Mouse (Mus musculus) forebrain, embryonic 11.5 days (tissue): ENCODE results near the gene Itga4. TPM values are rescaled to one million over a fixed set of nuclear protein-coding genes. Genes with fewer than 3 reads are reported as not detected.

Experiments used
- ATAC-seq: fragments of 200-750 bp; cut with Nextera tagmentation; replicated peaks from 2 replicates; pipeline ENCODE4 v1.8.0; 2017; ENCODE audit warnings: moderate TSS enrichment; ENCODE audit not compliant: low FRiP score
- DNase-seq: peaks from one replicate; pipeline ENCODE4 v3.0.0-alpha.2; 2017; ENCODE audit warnings: low spot score
- H3K27ac ChIP-seq: fragments of 300-500 bp; sonication (generic); 2 replicates; pipeline ENCODE4 v1.5.1; 2014; ENCODE audit warnings: low read depth, low read length
- H3K27me3 ChIP-seq: fragments of 300-500 bp; sonication (generic); 2 replicates; pipeline ENCODE4 v1.6.1; 2014; ENCODE audit warnings: mild to moderate bottlenecking, low read length, mixed read lengths; ENCODE audit not compliant: control insufficient read depth, insufficient read depth
- H3K36me3 ChIP-seq: fragments of 300-500 bp; sonication (generic); 2 replicates; pipeline ENCODE4 v1.6.1; 2014; ENCODE audit warnings: mild to moderate bottlenecking, low read length, moderate library complexity, mixed read lengths; ENCODE audit not compliant: control insufficient read depth, insufficient read depth
- H3K4me1 ChIP-seq: fragments of 300-500 bp; sonication (generic); replicated peaks from 2 replicates; pipeline ENCODE4 v1.6.1; 2014; ENCODE audit warnings: low read length, mixed read lengths; ENCODE audit not compliant: control insufficient read depth, insufficient read depth
- H3K4me2 ChIP-seq: fragments of 300-500 bp; sonication (generic); 2 replicates; pipeline ENCODE4 v1.6.1; 2014; ENCODE audit warnings: low read depth, mild to moderate bottlenecking, low read length, moderate library complexity, mixed read lengths; ENCODE audit not compliant: severe bottlenecking
- H3K4me3 ChIP-seq: fragments of 300-500 bp; sonication (generic); 2 replicates; pipeline ENCODE4 v1.5.1; 2014; ENCODE audit warnings: low read depth, low read length
- H3K9ac ChIP-seq: fragments of 300-500 bp; sonication (generic); 2 replicates; pipeline ENCODE4 v1.6.1; 2014; ENCODE audit warnings: low read length
- H3K9me3 ChIP-seq: fragments of 300-500 bp; sonication (generic); 2 replicates; pipeline ENCODE4 v1.6.1; 2016; ENCODE audit warnings: low read length, mixed read lengths; ENCODE audit not compliant: control insufficient read depth
- WGBS: fragments of 180-500 bp; shearing (Covaris S2); extraction: QIAGEN DNeasy Blood & Tissue Kit; methylation state at CpG from one replicate; pipeline ENCODE4 v1.1.7; 2014; 5-methylcytosine and 5-hydroxymethylcytosine counted together
- polyA plus RNA-seq: library from polyadenylated mRNA; unstranded; fragments of >200 nt; fragmentation: Nextera tagmentation; extraction: Ambion mirVana; gene quantifications from 2 replicates; pipeline ENCODE4 v1.2.1, GENCODE M21; 2014

The Itga4 gene
- polyA plus RNA-seq, 1 experiment from 2014 or later = 8.8 TPM

GRCm38 (mm10) chr2:79237216-79237615 is 18.0 kb upstream of the Itga4 start:
- no peak overlapping the region for H3K27ac ChIP-seq
- WGBS = 79% methylated on average over 6 of the region's 6 CpGs
- DNase-seq = no peak

GRCm38 (mm10) chr2:79244276-79244675 is 10.9 kb upstream of the Itga4 start:
- no peaks in the 10 kb centered on the region for H3K36me3 ChIP-seq
- no peaks in the 10 kb centered on the region for H3K27me3 ChIP-seq
- no peak overlapping the region for H3K9ac ChIP-seq
- no peak overlapping the region for H3K4me3 ChIP-seq
- ATAC-seq = no peak
- no peaks in the 10 kb centered on the region; the same call in 1 of the 2 replicates for H3K4me1 ChIP-seq
- no peaks in the 10 kb centered on the region for H3K9me3 ChIP-seq
- no peak overlapping the region for H3K4me2 ChIP-seq
- no peak for DNase-seq
- WGBS = 87% methylated on average over 5 of the region's 5 CpGs
- no peak overlapping the region for H3K27ac ChIP-seq

More at GRCm38 (mm10) chr2:79237216-79237615, 18.0 kb upstream of the Itga4 start:
- H3K4me3 ChIP-seq = no peak overlapping the region
- no peak for ATAC-seq
- no peak overlapping the region for H3K9ac ChIP-seq
- H3K9me3 ChIP-seq = no peaks in the 10 kb centered on the region
- no peak overlapping the region for H3K4me2 ChIP-seq
- H3K36me3 ChIP-seq = no peaks in the 10 kb centered on the region
- no peaks in the 10 kb centered on the region; the same call in 1 of the 2 replicates for H3K4me1 ChIP-seq
- no peaks in the 10 kb centered on the region for H3K27me3 ChIP-seq

GRCm38 (mm10) chr2:79244743-79245142 is 10.5 kb upstream of the Itga4 start:
- ATAC-seq = no peak
- no peaks in the 10 kb centered on the region for H3K9me3 ChIP-seq
- H3K4me1 ChIP-seq = no peaks in the 10 kb centered on the region; the same call in 1 of the 2 replicates
- H3K27me3 ChIP-seq = no peaks in the 10 kb centered on the region
- H3K4me2 ChIP-seq = no peak overlapping the region
- H3K4me3 ChIP-seq = no peak overlapping the region
- no peak for DNase-seq
- H3K9ac ChIP-seq = no peak overlapping the region
- 95% methylated on average over 1 of the region's 1 CpGs for WGBS
- H3K27ac ChIP-seq = no peak overlapping the region
- H3K36me3 ChIP-seq = no peaks in the 10 kb centered on the region

- DNase-seq = no peak
- Histone ChIP-seq H3K4me1 (no peaks in the 10 kb centered on the region), H3K9me3 (no peaks in the 10 kb centered on the region), H3K36me3 (no peaks in the 10 kb centered on the region), H3K27ac (no peak overlapping the region), H3K4me2 (no peak overlapping the region), H3K9ac (no peak overlapping the region), H3K4me3 (no peak overlapping the region), H3K27me3 (no peaks in the 10 kb centered on the region)
- 79% methylated on average over 5 of the region's 5 CpGs for WGBS
- no peak for ATAC-seq
Observed at GRCm38 (mm10) chr2:79248283-79248682, 6.9 kb upstream of the Itga4 start.

- 26% methylated on average over 1 of the region's 1 CpGs for WGBS
Observed at GRCm38 (mm10) chr2:79250510-79250909, 4.7 kb upstream of the Itga4 start.

GRCm38 (mm10) chr2:79253754-79254197 is 1.4 kb upstream of the Itga4 start:
- H3K9ac ChIP-seq = no peak overlapping the region
- no peak overlapping the region for H3K27ac ChIP-seq
- no peak for ATAC-seq
- no peaks in the 10 kb centered on the region for H3K27me3 ChIP-seq
- H3K4me1 ChIP-seq = no peaks in the 10 kb centered on the region
- no peak for DNase-seq
- H3K4me3 ChIP-seq = no peak overlapping the region
- no peak overlapping the region for H3K4me2 ChIP-seq
- no peaks in the 10 kb centered on the region for H3K9me3 ChIP-seq
- H3K36me3 ChIP-seq = no peaks in the 10 kb centered on the region
- 62% methylated on average over 8 of the region's 8 CpGs for WGBS

More at GRCm38 (mm10) chr2:79250510-79250909, 4.7 kb upstream of the Itga4 start:
- H3K27me3 ChIP-seq = no peaks in the 10 kb centered on the region
- no peaks in the 10 kb centered on the region for H3K36me3 ChIP-seq
- no peak overlapping the region for H3K4me3 ChIP-seq
- ATAC-seq (no peak), DNase-seq (no peak)
- H3K4me2 ChIP-seq = no peak overlapping the region
- no peak overlapping the region for H3K9ac ChIP-seq
- H3K9me3 ChIP-seq = no peaks in the 10 kb centered on the region
- no peak overlapping the region for H3K27ac ChIP-seq
- H3K4me1 ChIP-seq = no peaks in the 10 kb centered on the region

- DNase-seq (no peak), ATAC-seq (no peak)
- Histone ChIP-seq H3K36me3 (no peaks in the 10 kb centered on the region), H3K27ac (no peak overlapping the region), H3K4me3 (peak overlapping the region; percentile 48; the same call in 1 of the 2 replicates), H3K4me2 (peak overlapping the region; percentile 94), H3K4me1 (no peaks in the 10 kb centered on the region), H3K27me3 (no peaks in the 10 kb centered on the region), H3K9me3 (no peaks in the 10 kb centered on the region), H3K9ac (no peak overlapping the region)
- 48% methylated on average over 3 of the region's 3 CpGs for WGBS
Observed at GRCm38 (mm10) chr2:79254588-79255191, 536 bp upstream of the Itga4 start.

- WGBS = 12% methylated on average over 7 of the region's 7 CpGs
Observed at GRCm38 (mm10) chr2:79256001-79256339, 744 bp downstream of the Itga4 start.

GRCm38 (mm10) chr2:79256376-79256775 is 1.1 kb downstream of the Itga4 start:
- Histone ChIP-seq H3K36me3 (no peaks in the 10 kb centered on the region), H3K27me3 (no peaks in the 10 kb centered on the region), H3K9ac (no peak overlapping the region), H3K9me3 (no peaks in the 10 kb centered on the region), H3K4me3 (no peak overlapping the region; the same call in 1 of the 2 replicates), H3K4me2 (peak overlapping the region; percentile 94; the same call in 1 of the 2 replicates), H3K4me1 (no peaks in the 10 kb centered on the region), H3K27ac (no peak overlapping the region)
- DNase-seq = no peak
- 86% methylated on average over 1 of the region's 1 CpGs for WGBS
- ATAC-seq = no peak

More at GRCm38 (mm10) chr2:79256001-79256339, 744 bp downstream of the Itga4 start:
- Histone ChIP-seq H3K4me3 (peak overlapping the region; percentile 48), H3K4me1 (no peaks in the 10 kb centered on the region), H3K27ac (no peak overlapping the region), H3K36me3 (no peaks in the 10 kb centered on the region), H3K9me3 (no peaks in the 10 kb centered on the region), H3K27me3 (no peaks in the 10 kb centered on the region), H3K9ac (peak overlapping the region; percentile 59), H3K4me2 (peak overlapping the region; percentile 94)
- peak; percentile 44; the same call in 1 of the 2 replicates for ATAC-seq
- DNase-seq = no peak
